Mouse (Mus musculus): ENCODE data around the gene Hist1h2ah.
A peak's percentile ranks its signal among the peaks of the same experiment; 100 is the strongest.

Hist1h2ah gene

GRCm38 (mm10) chr13:22039364-22039763 is 4.0 kb upstream of the Hist1h2ah start:
- no peak for DNase-seq

DNA sequence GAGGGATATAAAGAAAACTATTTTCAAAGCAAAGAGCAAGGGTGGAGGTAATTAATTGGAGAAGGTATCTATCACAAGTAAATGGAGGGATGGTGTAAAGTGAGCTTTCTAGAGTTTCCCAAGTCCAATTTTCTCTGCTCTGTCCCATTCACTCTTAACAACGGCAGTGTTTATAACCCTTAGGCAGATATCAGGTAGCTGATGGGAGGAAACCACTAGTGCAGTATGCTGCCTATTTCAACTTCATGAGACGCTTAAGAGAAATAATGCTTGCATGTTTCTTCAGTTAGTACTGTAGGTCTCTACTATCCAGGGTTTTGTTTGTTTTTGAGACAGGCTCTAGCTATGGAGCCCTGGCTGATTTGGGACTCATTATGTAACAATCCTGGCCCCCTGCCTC is 2.0 kb upstream of the Hist1h2ah start:
- DNase-seq, result no peak

DNA sequence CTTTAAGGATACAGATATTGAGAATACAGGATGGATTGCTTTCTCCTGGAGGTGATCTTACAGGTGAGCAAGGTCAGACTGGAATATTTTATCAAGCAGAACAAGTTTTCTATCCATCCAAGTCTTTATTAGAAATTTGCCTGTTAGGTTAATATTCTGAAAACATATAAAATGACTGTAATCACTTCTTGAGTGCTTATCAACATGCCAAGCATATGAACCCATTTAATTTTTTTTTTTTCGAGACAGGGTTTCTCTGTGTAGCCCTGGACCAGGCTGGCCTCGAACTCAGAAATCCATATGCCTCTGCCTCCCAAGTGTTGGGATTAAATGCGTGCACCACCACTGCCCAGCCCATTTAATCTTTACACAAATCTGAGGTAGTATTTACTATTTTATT is 1.6 kb upstream of the Hist1h2ah start:
- no peak for DNase-seq

- DNase-seq, result no peak
Observed at GRCm38 (mm10) chr13:22036149-22036956, 985 bp upstream of the Hist1h2ah start.

DNA sequence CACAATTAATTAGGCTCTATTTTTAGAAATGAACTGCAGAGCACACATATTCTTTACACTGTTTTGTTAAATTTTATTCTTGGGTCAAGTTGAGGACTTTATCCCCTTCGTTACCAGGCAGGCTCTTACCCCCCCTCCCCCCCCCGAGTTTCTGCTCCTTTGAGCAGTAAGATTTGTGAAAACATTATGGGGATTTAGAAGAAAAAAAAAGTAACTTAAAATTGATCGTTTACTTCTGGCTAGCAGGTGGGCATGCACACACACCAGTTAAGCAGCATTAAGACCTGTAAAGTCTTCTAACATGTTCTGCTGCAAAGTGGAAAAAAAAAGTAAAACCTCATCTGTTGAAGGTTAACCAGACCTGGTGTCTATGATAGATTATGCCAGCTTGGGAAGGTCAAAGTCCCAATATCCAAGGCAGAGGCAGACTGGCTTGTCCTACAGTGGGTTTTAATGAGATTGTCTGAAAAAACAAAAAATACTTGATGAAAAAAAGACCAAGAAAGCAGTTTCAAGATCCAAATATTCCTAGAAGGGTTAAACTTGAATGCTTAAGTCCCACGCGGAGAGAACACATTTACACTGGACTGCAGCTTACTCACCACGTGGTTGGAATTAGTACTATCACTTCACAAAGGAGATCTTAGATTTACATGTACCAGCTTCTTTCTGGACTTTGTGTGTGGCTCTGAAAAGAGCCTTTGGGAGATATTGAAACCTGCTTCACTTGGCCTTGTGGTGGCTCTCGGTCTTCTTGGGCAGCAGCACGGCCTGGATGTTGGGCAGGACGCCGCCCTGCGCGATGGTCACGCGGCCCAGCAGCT is 713 bp downstream of the Hist1h2ah start:
- DNase-seq, result no peak

DNA sequence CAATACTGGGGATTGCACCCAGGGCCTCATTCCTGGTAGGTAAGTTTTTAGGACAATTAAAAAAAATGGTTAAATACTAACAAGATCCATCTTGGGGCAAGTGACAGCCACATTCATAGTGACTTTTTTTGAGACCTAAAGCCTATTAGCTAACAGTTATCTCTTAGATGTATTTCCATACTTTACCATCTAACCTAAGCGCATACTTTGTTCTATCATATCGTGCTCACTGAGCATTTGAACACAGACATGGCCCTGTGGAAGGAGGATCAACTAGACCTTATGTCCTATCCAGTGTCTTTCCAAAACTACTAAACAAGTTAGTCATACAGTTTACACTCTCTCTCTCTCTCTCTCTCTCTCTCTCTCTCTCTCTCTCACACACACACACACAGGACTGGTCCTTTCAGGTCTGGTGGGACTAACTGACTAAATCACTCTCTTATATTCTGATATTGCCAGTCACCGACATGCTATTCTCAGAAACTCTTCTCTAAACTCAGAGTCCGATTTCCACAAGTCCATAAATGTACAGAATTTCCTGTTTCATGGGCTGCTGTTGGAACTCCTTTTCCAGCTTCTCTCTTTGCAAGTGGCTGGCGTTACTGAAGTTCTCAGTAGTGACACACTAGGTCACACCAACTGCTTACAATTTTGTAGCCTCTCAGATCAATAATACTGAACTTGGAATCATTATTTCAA is 1.5 kb downstream of the Hist1h2ah start:
- DNase-seq, result no peak

GRCm38 (mm10) chr13:22030493-22030892 is 4.9 kb downstream of the Hist1h2ah start:
- DNase-seq, result peak in 1 of 2 experiments; percentile 72

GRCm38 (mm10) chr13:22029928-22030327 is 5.4 kb downstream of the Hist1h2ah start:
- peak in 1 of 2 experiments; percentile 41 for DNase-seq

GRCm38 (mm10) chr13:22028673-22029460 is 6.5 kb downstream of the Hist1h2ah start:
- peak; percentile 97 to 98 for DNase-seq

- peak; percentile 92 to 94 for DNase-seq
Observed at GRCm38 (mm10) chr13:22026058-22027031, 9.0 kb downstream of the Hist1h2ah start.

DNA sequence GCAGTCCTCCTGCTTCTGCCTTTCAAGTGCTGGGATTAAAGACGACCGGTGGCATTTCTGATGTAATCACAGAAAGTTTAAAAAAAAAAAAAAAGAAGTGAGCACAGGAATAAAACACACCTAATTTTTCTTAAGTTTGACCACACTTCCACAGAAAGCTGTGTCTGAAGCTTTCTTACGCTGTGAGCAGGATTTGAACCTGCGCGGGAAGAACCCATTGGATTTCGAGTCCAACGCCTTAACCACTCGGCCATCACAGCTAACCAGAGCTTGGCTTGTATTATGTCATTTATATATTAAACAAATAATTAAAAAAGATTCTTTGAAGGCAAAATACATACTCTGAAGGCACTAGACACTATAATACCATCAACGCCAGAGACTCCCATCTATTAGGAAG is 13.1 kb downstream of the Hist1h2ah start:
- peak; percentile 85 for DNase-seq

DNA sequence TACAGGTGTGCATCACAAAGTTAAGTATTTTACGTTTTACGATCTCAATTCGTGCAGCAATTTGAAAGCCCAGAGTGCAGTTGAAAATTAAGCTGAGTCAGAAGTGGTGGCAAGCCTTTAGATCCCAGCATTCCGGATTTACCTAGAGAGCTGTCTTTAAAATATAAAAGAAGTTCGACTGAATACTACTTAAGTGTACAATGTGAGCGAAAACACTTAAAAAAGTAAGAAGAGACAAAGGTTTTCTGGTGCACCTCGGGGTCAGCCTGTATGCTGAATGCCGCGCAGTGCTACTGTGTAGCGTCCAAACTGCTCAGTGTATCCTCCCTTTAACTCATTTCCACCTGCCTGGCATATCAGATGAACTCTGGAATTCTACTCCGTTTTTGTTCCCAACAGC is 13.8 kb downstream of the Hist1h2ah start:
- no peak for DNase-seq

- peak; percentile 74 to 79 for DNase-seq
Observed at GRCm38 (mm10) chr13:22020901-22021339, 14.4 kb downstream of the Hist1h2ah start.

- DNase-seq, result peak in 1 of 2 experiments; percentile 33
Observed at GRCm38 (mm10) chr13:22019934-22020835, 15.2 kb downstream of the Hist1h2ah start.

DNA sequence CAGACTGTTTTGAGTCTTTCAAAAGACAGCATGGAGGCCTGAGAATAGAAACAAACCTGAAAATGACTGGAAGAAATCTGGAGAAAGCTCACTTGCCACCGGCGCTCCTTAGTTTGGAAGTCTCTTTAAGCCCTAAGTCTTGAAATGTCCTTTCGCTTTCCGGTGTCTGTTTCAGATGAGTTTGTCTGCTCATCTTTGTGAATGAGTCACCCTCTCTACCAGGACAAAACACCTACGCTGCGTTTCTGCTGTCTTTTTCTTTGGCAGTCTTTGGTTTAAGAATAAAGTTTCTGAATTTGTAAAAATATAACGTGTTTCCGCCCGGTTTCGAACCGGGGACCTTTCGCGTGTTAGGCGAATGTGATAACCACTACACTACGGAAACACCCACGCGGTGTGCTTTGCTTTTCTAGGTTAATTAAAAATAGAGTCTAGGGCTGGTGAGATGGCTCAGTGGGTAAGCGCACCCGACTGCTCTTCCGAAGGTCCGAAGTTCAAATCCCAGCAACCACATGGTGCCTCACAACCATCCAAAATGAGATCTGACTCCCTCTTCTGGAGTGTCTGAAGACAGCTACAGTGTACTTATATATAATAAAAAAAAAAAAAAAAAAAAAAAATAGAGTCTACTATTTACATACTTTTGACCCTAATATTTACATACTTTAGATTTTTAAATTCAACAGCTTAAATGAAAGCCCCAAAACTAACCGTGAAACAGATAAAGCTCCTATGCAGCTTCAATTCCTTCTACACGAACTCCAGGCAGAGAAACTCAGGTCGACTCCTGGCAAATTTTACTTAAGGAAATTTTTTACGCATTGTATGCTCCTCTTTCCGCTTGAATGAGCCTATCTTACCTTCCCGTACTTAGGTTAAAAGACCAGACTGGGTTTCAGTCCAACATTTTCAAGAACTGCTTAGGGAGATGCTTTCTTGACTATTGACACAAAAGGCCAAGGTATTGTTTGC is 19.6 kb downstream of the Hist1h2ah start:
- peak; percentile 78 for DNase-seq

- peak; percentile 37 to 53 for DNase-seq
Observed at GRCm38 (mm10) chr13:22014411-22014845, 20.9 kb downstream of the Hist1h2ah start.

GRCm38 (mm10) chr13:22013716-22014115 is 21.7 kb downstream of the Hist1h2ah start:
- DNase-seq, result peak in 1 of 2 experiments; percentile 47

GRCm38 (mm10) chr13:22009642-22010041 is 25.7 kb downstream of the Hist1h2ah start, which contains the start of gene Prss16:
Gene Prss16 (minus strand): TSS chr13:22009742.
- no peak for DNase-seq
